Mouse (Mus musculus) neural tube, embryonic 10.5 days (tissue): ENCODE measurements around the gene Nr2c2ap.

Experiments used
- DNase-seq: peaks from one replicate; pipeline ENCODE4 v3.0.0-alpha.2; 2017; ENCODE audit warnings: low spot score; ENCODE audit errors: extremely low spot score

Nr2c2ap gene

GRCm38 (mm10) chr8:70159211-70159610, 28.1 kb downstream of the Nr2c2ap start:
- DNase-seq = no peak

GRCm38 (mm10) chr8:70160015-70160414, 28.9 kb downstream of the Nr2c2ap start:
- DNase-seq = no peak

- DNase-seq = no peak
These were observed 32.2 kb downstream of the Nr2c2ap start for GRCm38 (mm10) chr8:70163316-70163715.

GRCm38 (mm10) chr8:70166504-70167110, 35.5 kb downstream of the Nr2c2ap start:
- peak; percentile 91 for DNase-seq

- DNase-seq = no peak
These were observed 39.0 kb downstream of the Nr2c2ap start for GRCm38 (mm10) chr8:70170116-70170515.

GRCm38 (mm10) chr8:70170748-70171147, 39.6 kb downstream of the Nr2c2ap start:
- no peak for DNase-seq

GRCm38 (mm10) chr8:70171240-70171639, 40.1 kb downstream of the Nr2c2ap start:
- no peak for DNase-seq

GRCm38 (mm10) chr8:70172043-70172681, 41.0 kb downstream of the Nr2c2ap start, which contains the start of gene Tmem161a:
Tmem161a (plus strand) TSS chr8:70172356.
- peak; percentile 88 for DNase-seq

GRCm38 (mm10) chr8:70173320-70173719, 42.2 kb downstream of the Nr2c2ap start:
- DNase-seq = no peak

GRCm38 (mm10) chr8:70174079-70174478, 42.9 kb downstream of the Nr2c2ap start:
- DNase-seq = no peak

GRCm38 (mm10) chr8:70178231-70178630, 47.1 kb downstream of the Nr2c2ap start:
- no peak for DNase-seq

GRCm38 (mm10) chr8:70179082-70179481, 47.9 kb downstream of the Nr2c2ap start:
- DNase-seq = no peak

GRCm38 (mm10) chr8:70181212-70181902, 50.2 kb downstream of the Nr2c2ap start:
- no peak for DNase-seq

GRCm38 (mm10) chr8:70181903-70182252, 50.7 kb downstream of the Nr2c2ap start:
- peak; percentile 42 for DNase-seq

GRCm38 (mm10) chr8:70183194-70183593, 52.1 kb downstream of the Nr2c2ap start:
- DNase-seq = no peak
